Mouse (Mus musculus) kidney, embryonic 16.5 days (tissue): ENCODE measurements around the gene Ngdn. TPM values are rescaled to one million over a fixed set of nuclear protein-coding genes. Genes with fewer than 3 reads are reported as not detected.
"Not testable (repeated sequence)": the region's sequence is repeated elsewhere in the genome, so short reads cannot be mapped to it uniquely, and the experiment has no call there.

Source experiments
- ATAC-seq: fragments of 200-750 bp; cut with Nextera tagmentation; 2 replicates; pipeline ENCODE4 v1.8.0; 2017; ENCODE audit warnings: moderate TSS enrichment; ENCODE audit not compliant: low FRiP score, low TSS enrichment
- H3K27ac ChIP-seq: fragments of 300-500 bp; sonication (generic); 2 replicates; pipeline ENCODE4 v1.5.1; 2014; ENCODE audit warnings: low read length
- H3K27me3 ChIP-seq: fragments of 300-500 bp; sonication (generic); 2 replicates; pipeline ENCODE4 v1.6.1; 2014; ENCODE audit warnings: low read length, control low read depth, mixed read lengths; ENCODE audit not compliant: insufficient read depth
- H3K36me3 ChIP-seq: fragments of 300-500 bp; sonication (generic); 2 replicates; pipeline ENCODE4 v1.6.1; 2014; ENCODE audit warnings: low read length, control low read depth, mixed read lengths; ENCODE audit not compliant: insufficient read depth
- H3K4me1 ChIP-seq: fragments of 300-500 bp; sonication (generic); 2 replicates; pipeline ENCODE4 v1.6.1; 2014; ENCODE audit warnings: low read length, control low read depth, mixed read lengths; ENCODE audit not compliant: insufficient read depth
- H3K4me2 ChIP-seq: fragments of 300-500 bp; sonication (generic); replicated peaks from 2 replicates; pipeline ENCODE4 v1.6.1; 2014; ENCODE audit warnings: low read depth, low read length
- H3K4me3 ChIP-seq: fragments of 300-500 bp; sonication (generic); 2 replicates; pipeline ENCODE4 v1.5.1; 2014; ENCODE audit warnings: mild to moderate bottlenecking, low read length
- H3K9ac ChIP-seq: fragments of 300-500 bp; sonication (generic); replicated peaks from 2 replicates; pipeline ENCODE4 v1.6.1; 2014; ENCODE audit warnings: low read length
- H3K9me3 ChIP-seq: fragments of 300-500 bp; sonication (generic); 2 replicates; pipeline ENCODE4 v1.6.1; 2016; ENCODE audit warnings: low read length, control low read depth
- WGBS: fragments of 180-500 bp; shearing (Covaris S2); extraction: QIAGEN DNeasy Blood & Tissue Kit; methylation state at CpG from one replicate; pipeline ENCODE4 v1.1.7; 2014; 5-methylcytosine and 5-hydroxymethylcytosine counted together
- polyA plus RNA-seq: library from polyadenylated mRNA; unstranded; fragments of >200 nt; fragmentation: Nextera tagmentation; extraction: Ambion mirVana; gene quantifications from 2 replicates; pipeline ENCODE4 v1.2.1, GENCODE M21; 2015

Gene Ngdn
- 87.0 and 88.8 TPM in 2 replicates for polyA plus RNA-seq

- peak; percentile 96 for ATAC-seq
- H3K4me3 ChIP-seq = peak within 1 kb of the TSS; percentile 89
- H3K9ac ChIP-seq = peak within 1 kb of the TSS; percentile 85
- under 1% methylated on average over 36 of the region's 36 CpGs for WGBS
- H3K4me2 ChIP-seq = peak within 1 kb of the TSS; percentile 84
- H3K9me3 ChIP-seq = no peaks in the 10 kb centered on the region; the same call in 1 of the 2 replicates
- H3K4me1 ChIP-seq = no peaks in the 10 kb centered on the region; the same call in 1 of the 2 replicates
- peak within 1 kb of the TSS; percentile 97 for H3K27ac ChIP-seq
- no peaks in the 10 kb centered on the region for H3K27me3 ChIP-seq
- peaks cover 13% of the 10 kb centered on the region; the same call in 1 of the 2 replicates for H3K36me3 ChIP-seq
These were observed at the start of gene Ngdn for GRCm38 (mm10) chr14:55014991-55015766. Gene Ngdn (plus strand): TSS chr14:55015454.

- no peak overlapping the region for H3K4me2 ChIP-seq
- no peak overlapping the region for H3K9ac ChIP-seq
- 66% methylated on average over 6 of the region's 6 CpGs for WGBS
- H3K4me1 ChIP-seq = no peaks in the 10 kb centered on the region
- ATAC-seq = no peak
- no peaks in the 10 kb centered on the region for H3K27me3 ChIP-seq
- H3K9me3 ChIP-seq = no peaks in the 10 kb centered on the region
- H3K4me3 ChIP-seq = no peak overlapping the region
- no peak overlapping the region for H3K27ac ChIP-seq
- no peaks in the 10 kb centered on the region for H3K36me3 ChIP-seq
These were observed 49.6 kb upstream of the Ngdn start for GRCm38 (mm10) chr14:54965631-54966030.

- no peak within 1 kb of the TSS for H3K4me3 ChIP-seq
- H3K36me3 ChIP-seq = no peaks in the 10 kb centered on the region
- WGBS = 63% methylated on average over 7 of the region's 7 CpGs
These were observed 48.8 kb upstream of the Ngdn start, which contains the start of gene Myh6 for GRCm38 (mm10) chr14:54966320-54966977. Gene Myh6 (minus strand): TSS chr14:54966927.

GRCm38 (mm10) chr14:54967874-54968273, 47.4 kb upstream of the Ngdn start:
- Histone ChIP-seq H3K27ac (no peak overlapping the region), H3K9me3 (no peaks in the 10 kb centered on the region), H3K9ac (no peak overlapping the region), H3K36me3 (no peaks in the 10 kb centered on the region), H3K4me1 (no peaks in the 10 kb centered on the region), H3K4me3 (no peak overlapping the region), H3K4me2 (no peak overlapping the region), H3K27me3 (no peaks in the 10 kb centered on the region)
- 90% methylated on average over 3 of the region's 3 CpGs for WGBS
- ATAC-seq = no peak

More at GRCm38 (mm10) chr14:54966320-54966977, 48.8 kb upstream of the Ngdn start, which contains the start of gene Myh6:
- Histone ChIP-seq H3K27me3 (no peaks in the 10 kb centered on the region), H3K4me2 (no peak within 1 kb of the TSS), H3K9me3 (no peaks in the 10 kb centered on the region), H3K27ac (no peak within 1 kb of the TSS), H3K4me1 (no peaks in the 10 kb centered on the region), H3K9ac (no peak within 1 kb of the TSS)
- no peak for ATAC-seq

- no peak overlapping the region for H3K4me3 ChIP-seq
- ATAC-seq = no peak
- H3K27me3 ChIP-seq = no peaks in the 10 kb centered on the region
- H3K9me3 ChIP-seq = no peaks in the 10 kb centered on the region
- no peak overlapping the region for H3K9ac ChIP-seq
- no peak overlapping the region for H3K4me2 ChIP-seq
- H3K4me1 ChIP-seq = no peaks in the 10 kb centered on the region
- no peaks in the 10 kb centered on the region for H3K36me3 ChIP-seq
- no peak overlapping the region for H3K27ac ChIP-seq
These were observed 46.9 kb upstream of the Ngdn start for GRCm38 (mm10) chr14:54968344-54968743.

GRCm38 (mm10) chr14:54972786-54973185, 42.5 kb upstream of the Ngdn start:
- not testable (repeated sequence) for H3K27ac ChIP-seq, H3K9ac ChIP-seq, H3K27me3 ChIP-seq, H3K9me3 ChIP-seq, H3K4me1 ChIP-seq, H3K4me2 ChIP-seq, H3K4me3 ChIP-seq, H3K36me3 ChIP-seq, ATAC-seq
- WGBS = 91% methylated on average over 6 of the region's 11 CpGs

GRCm38 (mm10) chr14:54974068-54974791, 41.0 kb upstream of the Ngdn start:
- Histone ChIP-seq H3K4me1 (no peaks in the 10 kb centered on the region), H3K4me2 (no peak overlapping the region), H3K9me3 (no peaks in the 10 kb centered on the region), H3K36me3 (no peaks in the 10 kb centered on the region), H3K9ac (no peak overlapping the region), H3K27ac (no peak overlapping the region), H3K27me3 (no peaks in the 10 kb centered on the region), H3K4me3 (no peak overlapping the region)
- ATAC-seq = no peak
- WGBS = 80% methylated on average over 5 of the region's 6 CpGs

GRCm38 (mm10) chr14:54976633-54977032, 38.6 kb upstream of the Ngdn start, which contains the start of gene Gm17428:
Gene Gm17428 (plus strand): TSS chr14:54976933.
- Histone ChIP-seq H3K27me3 (no peaks in the 10 kb centered on the region), H3K4me1 (no peaks in the 10 kb centered on the region), H3K4me2 (no peak within 1 kb of the TSS), H3K9ac (no peak within 1 kb of the TSS), H3K9me3 (no peaks in the 10 kb centered on the region), H3K4me3 (no peak within 1 kb of the TSS), H3K36me3 (no peaks in the 10 kb centered on the region), H3K27ac (no peak within 1 kb of the TSS)
- no peak for ATAC-seq
- 80% methylated on average over 1 of the region's 1 CpGs for WGBS

GRCm38 (mm10) chr14:54978664-54979063, 36.6 kb upstream of the Ngdn start:
- no peak for ATAC-seq
- Histone ChIP-seq H3K9ac (no peak overlapping the region), H3K36me3 (no peaks in the 10 kb centered on the region), H3K4me2 (no peak overlapping the region), H3K4me1 (no peaks in the 10 kb centered on the region), H3K27ac (no peak overlapping the region), H3K27me3 (no peaks in the 10 kb centered on the region), H3K9me3 (no peaks in the 10 kb centered on the region), H3K4me3 (no peak overlapping the region)
- 78% methylated on average over 8 of the region's 8 CpGs for WGBS
